Mouse (Mus musculus) stomach, embryonic 16.5 days (tissue): Measurements from ENCODE around the gene Rab40c. TPM values are rescaled to one million over a fixed set of nuclear protein-coding genes. Genes with fewer than 3 reads are reported as not detected.
A peak's percentile ranks its signal among the peaks of the same experiment; 100 is the strongest.

ENCODE experiments used
- ATAC-seq: fragments of 200-750 bp; cut with Nextera tagmentation; 2 replicates; pipeline ENCODE4 v1.8.0; 2017; ENCODE audit warnings: moderate number of reproducible peaks, moderate TSS enrichment; ENCODE audit not compliant: insufficient read depth, low FRiP score
- H3K27ac ChIP-seq: fragments of 300-500 bp; sonication (generic); 2 replicates; pipeline ENCODE4 v1.5.1; 2014; ENCODE audit warnings: low read length
- H3K27me3 ChIP-seq: fragments of 300-500 bp; sonication (generic); 2 replicates; pipeline ENCODE4 v1.6.1; 2014; ENCODE audit warnings: low read length, control low read depth, mixed read lengths; ENCODE audit not compliant: control insufficient read depth, insufficient read depth
- H3K36me3 ChIP-seq: fragments of 300-500 bp; sonication (generic); 2 replicates; pipeline ENCODE4 v1.6.1; 2014; ENCODE audit warnings: low read length; ENCODE audit not compliant: control insufficient read depth, insufficient read depth
- H3K4me1 ChIP-seq: fragments of 300-500 bp; sonication (generic); 2 replicates; pipeline ENCODE4 v1.6.1; 2014; ENCODE audit warnings: low read length, control low read depth, mixed read lengths; ENCODE audit not compliant: control insufficient read depth, insufficient read depth
- H3K4me2 ChIP-seq: fragments of 300-500 bp; sonication (generic); 2 replicates; pipeline ENCODE4 v1.6.1; 2014; ENCODE audit warnings: low read depth, low read length, mixed read lengths
- H3K4me3 ChIP-seq: fragments of 300-500 bp; sonication (generic); replicated peaks from 2 replicates; pipeline ENCODE4 v1.5.1; 2014; ENCODE audit warnings: mild to moderate bottlenecking, low read length
- H3K9ac ChIP-seq: fragments of 300-500 bp; sonication (generic); 2 replicates; pipeline ENCODE4 v1.6.1; 2014; ENCODE audit warnings: low read length
- H3K9me3 ChIP-seq: fragments of 300-500 bp; sonication (generic); replicated peaks from 2 replicates; pipeline ENCODE4 v1.6.1; 2016; ENCODE audit warnings: low read length, control low read depth; ENCODE audit not compliant: control insufficient read depth
- WGBS: fragments of 180-500 bp; shearing (Covaris S2); extraction: QIAGEN DNeasy Blood & Tissue Kit; methylation state at CpG from one replicate; pipeline ENCODE4 v1.1.7; 2014; 5-methylcytosine and 5-hydroxymethylcytosine counted together
- polyA plus RNA-seq: library from polyadenylated mRNA; unstranded; fragments of >200 nt; fragmentation: Nextera tagmentation; extraction: Ambion mirVana; gene quantifications from 2 replicates; pipeline ENCODE4 v1.2.1, GENCODE M21; 2015

Gene Rab40c
- polyA plus RNA-seq, 1 experiment from 2014 or later: 26.3 TPM

DNA sequence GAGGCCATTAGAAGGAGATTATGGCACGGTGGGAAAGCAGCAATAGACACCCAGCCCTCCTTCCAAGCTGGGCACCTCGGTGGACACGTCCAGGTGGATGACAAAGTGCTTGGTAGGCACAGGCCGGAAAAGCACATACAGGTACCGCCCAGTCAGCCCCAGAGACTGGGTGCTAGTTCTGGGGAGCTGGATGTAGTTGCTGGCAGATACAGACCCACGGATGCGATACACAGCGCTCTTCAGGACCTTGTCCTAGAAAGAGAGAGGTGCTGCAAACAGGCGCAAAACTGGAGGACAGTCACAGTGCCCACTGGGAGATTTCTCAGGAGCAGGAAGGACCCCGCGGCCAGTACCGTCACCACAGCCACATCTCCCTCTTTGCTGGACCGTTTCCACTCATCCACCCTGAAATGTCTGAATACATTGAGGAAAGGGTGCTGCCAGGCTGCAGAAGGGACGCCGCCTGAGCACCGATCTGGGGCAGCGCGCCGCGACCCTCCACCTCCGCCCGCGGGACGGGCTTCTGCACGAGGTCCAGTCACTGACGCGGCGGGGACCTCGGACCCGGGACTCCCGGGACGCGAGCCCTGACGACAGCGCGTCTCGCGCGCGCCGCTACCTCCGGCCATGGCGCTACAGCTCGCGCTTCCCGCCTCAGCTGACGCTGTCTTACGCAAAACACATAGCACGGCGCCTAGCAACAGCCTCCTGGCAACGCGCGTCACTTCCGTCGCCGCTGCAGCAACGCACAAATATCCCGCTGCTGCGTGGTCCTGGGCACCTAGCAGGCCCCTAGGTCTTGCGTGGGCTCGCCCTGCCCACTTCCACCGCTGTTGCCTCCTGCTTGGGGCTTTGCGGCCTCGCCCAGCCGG is 58.5 kb downstream of the Rab40c start, which contains the start of gene Wdr90:
Wdr90 (minus strand) TSS at position 670 of the 872 bp plus-strand sequence.
- ATAC-seq: peak; percentile 94
- peaks cover 14% of the 10 kb centered on the region for H3K4me1 ChIP-seq
- peak within 1 kb of the TSS; percentile 96 for H3K4me2 ChIP-seq
- H3K36me3 ChIP-seq: 0 out of 2 replicates have a peak, but pooled peaks cover 3% of the 10 kb centered on the region
- 2% methylated on average over 65 of the region's 65 CpGs for WGBS
- no peaks in the 10 kb centered on the region for H3K9me3 ChIP-seq
- H3K9ac ChIP-seq: peak within 1 kb of the TSS; percentile 90
- H3K4me3 ChIP-seq: peak within 1 kb of the TSS; percentile 82
- H3K27me3 ChIP-seq: no peaks in the 10 kb centered on the region
- peak within 1 kb of the TSS; percentile 75 for H3K27ac ChIP-seq

DNA sequence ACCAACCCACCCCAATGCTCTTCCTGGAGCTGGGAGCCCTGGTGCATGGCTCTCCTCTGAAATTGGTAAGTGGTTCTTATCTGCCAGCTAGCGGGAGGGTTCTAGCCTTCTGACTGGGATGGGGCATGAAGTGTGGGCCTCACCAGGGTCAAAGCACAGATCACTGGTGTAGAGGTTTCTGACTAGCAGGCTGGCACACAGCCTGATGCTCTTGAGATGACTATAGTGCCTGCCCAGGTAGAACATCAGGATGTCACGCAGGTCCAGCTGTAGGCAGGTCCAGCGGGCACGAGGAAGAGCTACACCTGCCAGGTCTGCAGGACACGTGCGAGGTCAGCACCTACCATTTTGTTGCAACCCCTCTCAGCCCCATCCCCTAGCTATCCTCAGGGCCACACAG is 59.3 kb downstream of the Rab40c start:
- no peak for ATAC-seq
- H3K27me3 ChIP-seq: no peaks in the 10 kb centered on the region
- no peak overlapping the region for H3K27ac ChIP-seq
- H3K4me1 ChIP-seq: peaks cover 14% of the 10 kb centered on the region
- peak overlapping the region; percentile 90 for H3K9ac ChIP-seq
- H3K4me2 ChIP-seq: peak overlapping the region; percentile 96
- no peaks in the 10 kb centered on the region for H3K9me3 ChIP-seq
- WGBS: 86% methylated on average over 6 of the region's 6 CpGs
- H3K36me3 ChIP-seq: 0 out of 2 replicates have a peak, but pooled peaks cover 3% of the 10 kb centered on the region
- H3K4me3 ChIP-seq: peak overlapping the region; percentile 82; the same call in 1 of the 2 replicates

DNA sequence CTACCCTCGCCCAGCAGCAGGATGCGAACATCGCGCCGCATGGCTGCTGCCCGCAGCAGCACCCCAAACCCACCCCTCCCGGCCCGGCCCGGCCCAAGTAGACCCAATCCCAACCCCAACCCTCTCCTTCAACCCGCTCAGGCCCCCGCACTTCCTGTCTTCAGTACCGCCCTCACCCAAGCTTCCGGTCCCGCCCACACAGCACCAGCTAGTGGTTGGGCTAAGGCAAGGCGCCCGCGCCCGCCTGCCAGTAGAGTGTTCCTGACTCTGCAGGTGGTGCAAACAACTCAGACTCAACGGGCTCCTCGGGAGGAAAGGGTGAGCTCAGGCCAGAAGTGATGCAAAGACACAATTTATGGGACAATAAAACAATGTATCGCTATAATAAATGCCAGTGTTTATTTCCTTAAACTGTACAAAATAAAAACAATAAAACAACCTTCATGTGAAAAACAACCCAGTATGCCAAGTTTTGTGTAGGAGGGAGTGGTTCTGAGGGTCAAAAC is 75.1 kb downstream of the Rab40c start, which contains the start of gene Rhot2:
Rhot2 (minus strand) TSS at position 456 of the 506 bp plus-strand sequence.
- Histone ChIP-seq H3K9ac (peak within 1 kb of the TSS; percentile 96), H3K4me3 (peak within 1 kb of the TSS; percentile 89), H3K4me1 (peaks cover 16% of the 10 kb centered on the region), H3K4me2 (peak within 1 kb of the TSS; percentile 79), H3K9me3 (no peaks in the 10 kb centered on the region), H3K27me3 (no peaks in the 10 kb centered on the region), H3K36me3 (peaks cover 17% of the 10 kb centered on the region), H3K27ac (peak within 1 kb of the TSS; percentile 89)
- WGBS: 1% methylated on average over 21 of the region's 21 CpGs
- ATAC-seq: peak; percentile 96

DNA sequence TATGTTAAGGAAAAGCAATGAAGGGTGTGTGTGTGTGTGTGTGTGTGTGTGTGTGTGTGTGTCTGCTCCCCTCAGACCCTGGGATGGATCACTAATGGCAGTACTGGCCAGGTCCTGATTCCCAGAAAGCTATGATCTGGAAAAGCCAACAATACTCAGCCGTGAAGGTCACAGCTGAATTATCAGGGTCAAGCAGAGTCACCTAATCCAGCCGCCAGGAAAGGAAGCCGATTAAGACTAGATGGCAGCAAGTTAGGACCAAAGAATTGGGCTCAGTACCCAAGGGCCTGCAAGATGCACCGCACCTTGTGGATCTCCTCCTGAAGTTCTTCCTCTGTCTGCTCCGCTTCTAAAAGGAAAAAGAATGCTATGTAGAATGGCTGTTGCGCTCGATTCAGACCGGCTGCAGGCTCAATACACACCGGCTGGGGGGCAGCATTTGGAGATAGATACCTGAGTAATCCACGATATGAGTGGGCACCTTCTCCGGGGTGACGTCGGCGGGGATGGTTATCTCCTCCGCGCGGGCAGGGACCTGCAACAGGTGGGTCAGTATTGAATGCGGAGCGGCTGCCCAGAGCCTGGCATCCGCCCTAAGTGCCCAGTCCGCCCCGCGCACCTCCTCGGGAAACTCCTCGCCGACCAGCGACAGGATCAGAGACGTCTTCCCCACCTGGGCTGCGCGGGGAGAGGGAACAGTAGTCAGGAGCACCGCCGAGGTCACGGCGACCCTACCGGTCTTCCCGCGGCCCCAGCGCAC is 75.7 kb downstream of the Rab40c start:
- H3K9me3 ChIP-seq: no peaks in the 10 kb centered on the region
- peak overlapping the region; percentile 89 for H3K4me3 ChIP-seq
- 2% methylated on average over 38 of the region's 38 CpGs for WGBS
- H3K27me3 ChIP-seq: no peaks in the 10 kb centered on the region
- ATAC-seq: no peak
- H3K4me2 ChIP-seq: peak overlapping the region; percentile 79
- peaks cover 23% of the 10 kb centered on the region for H3K36me3 ChIP-seq
- peak overlapping the region; percentile 89 for H3K27ac ChIP-seq
- H3K9ac ChIP-seq: peak overlapping the region; percentile 96
- H3K4me1 ChIP-seq: peaks cover 16% of the 10 kb centered on the region

DNA sequence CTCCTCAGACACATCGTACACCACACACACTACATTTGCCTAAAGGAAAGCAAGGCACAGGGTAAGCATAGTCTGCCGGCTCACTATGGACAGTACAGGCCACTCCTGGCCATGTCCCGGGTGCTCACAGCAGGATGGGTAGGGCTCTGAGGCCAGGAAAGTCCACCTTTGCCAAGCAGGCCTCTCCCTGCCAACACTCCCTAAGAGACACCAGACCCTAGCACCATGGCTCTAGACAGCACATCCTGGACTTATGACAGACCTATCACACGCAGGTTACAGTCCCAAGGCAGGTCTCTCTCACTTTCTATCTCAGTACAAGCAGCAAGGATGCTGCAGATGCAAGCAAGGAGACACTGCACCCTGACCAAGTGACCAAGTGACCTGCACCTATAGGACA is 76.4 kb downstream of the Rab40c start:
- no peaks in the 10 kb centered on the region for H3K27me3 ChIP-seq
- H3K4me3 ChIP-seq: peak overlapping the region; percentile 89
- 89% methylated on average over 4 of the region's 4 CpGs for WGBS
- no peak overlapping the region for H3K27ac ChIP-seq
- peak overlapping the region; percentile 79 for H3K4me2 ChIP-seq
- peaks cover 16% of the 10 kb centered on the region for H3K4me1 ChIP-seq
- no peak for ATAC-seq
- H3K36me3 ChIP-seq: peaks cover 25% of the 10 kb centered on the region
- no peaks in the 10 kb centered on the region for H3K9me3 ChIP-seq
- peak overlapping the region; percentile 96 for H3K9ac ChIP-seq

- Histone ChIP-seq H3K4me3 (no peak overlapping the region), H3K9ac (no peak overlapping the region), H3K9me3 (no peaks in the 10 kb centered on the region), H3K27me3 (no peaks in the 10 kb centered on the region), H3K4me2 (no peak overlapping the region), H3K36me3 (peaks cover 25% of the 10 kb centered on the region), H3K4me1 (peaks cover 16% of the 10 kb centered on the region), H3K27ac (no peak overlapping the region)
- 85% methylated on average over 3 of the region's 3 CpGs for WGBS
- ATAC-seq: no peak
These were observed 77.0 kb downstream of the Rab40c start for GRCm38 (mm10) chr17:25842509-25842908.

GRCm38 (mm10) chr17:25841117-25841880 is 78.2 kb downstream of the Rab40c start, which contains the start of gene Gm20683:
Gene Gm20683 (minus strand): TSS chr17:25841763.
- H3K9me3 ChIP-seq: no peaks in the 10 kb centered on the region
- H3K27ac ChIP-seq: no peak within 1 kb of the TSS
- H3K9ac ChIP-seq: no peak within 1 kb of the TSS
- no peak for ATAC-seq
- H3K4me3 ChIP-seq: no peak within 1 kb of the TSS
- peaks cover 25% of the 10 kb centered on the region for H3K36me3 ChIP-seq
- H3K27me3 ChIP-seq: no peaks in the 10 kb centered on the region
- 92% methylated on average over 22 of the region's 22 CpGs for WGBS
- H3K4me1 ChIP-seq: peaks cover 25% of the 10 kb centered on the region
- no peak within 1 kb of the TSS for H3K4me2 ChIP-seq

DNA sequence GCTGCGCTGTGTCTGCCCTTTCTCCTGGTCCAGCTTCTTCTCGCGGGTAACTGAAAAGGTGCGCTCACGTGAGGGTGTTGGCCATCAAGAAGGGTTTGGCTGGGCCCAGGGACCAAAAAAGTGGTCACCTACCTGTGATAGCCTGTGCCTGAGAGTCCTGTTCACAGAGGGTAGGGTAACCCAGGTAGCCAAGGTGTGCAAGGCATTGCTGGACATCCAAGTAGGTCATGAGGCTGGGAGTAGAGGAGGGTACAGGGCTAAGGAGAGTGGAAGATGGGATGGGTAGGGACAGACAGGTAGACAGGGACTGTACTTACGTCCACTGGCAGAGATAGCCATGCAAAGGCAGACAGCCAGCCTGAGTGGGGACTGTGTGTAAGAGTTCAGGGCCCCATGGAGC is 79.0 kb downstream of the Rab40c start:
- no peak for ATAC-seq
- Histone ChIP-seq H3K27me3 (no peaks in the 10 kb centered on the region), H3K4me2 (no peak overlapping the region), H3K27ac (no peak overlapping the region), H3K9ac (no peak overlapping the region), H3K4me1 (peaks cover 32% of the 10 kb centered on the region), H3K9me3 (no peaks in the 10 kb centered on the region), H3K36me3 (peaks cover 25% of the 10 kb centered on the region), H3K4me3 (no peak overlapping the region)
- WGBS: 95% methylated on average over 6 of the region's 6 CpGs
